Mouse (Mus musculus) thymus, postnatal 0 days (tissue): Measurements from ENCODE around the gene Vipr2. TPM values are rescaled to one million over a fixed set of nuclear protein-coding genes. Genes with fewer than 3 reads are reported as not detected.

ENCODE experiments used
- DNase-seq: peaks from one replicate; pipeline ENCODE4 v3.0.0-alpha.2; 2015; ENCODE audit warnings: low spot score
- microRNA-seq: library from miRNA; unstranded; fragments of <30 nt; microRNA quantifications from one replicate; pipeline ENCODE4, GENCODE M21; 2016; ENCODE audit warnings: borderline number of aligned reads
- polyA plus RNA-seq: library from polyadenylated mRNA; unstranded; fragments of >200 nt; fragmentation: Nextera tagmentation; extraction: Ambion mirVana; gene quantifications from 2 replicates; pipeline ENCODE4 v1.2.1, GENCODE M21; 2015

Vipr2 gene
- polyA plus RNA-seq, 1 experiment from 2014 or later, result 0.55 TPM

DNA sequence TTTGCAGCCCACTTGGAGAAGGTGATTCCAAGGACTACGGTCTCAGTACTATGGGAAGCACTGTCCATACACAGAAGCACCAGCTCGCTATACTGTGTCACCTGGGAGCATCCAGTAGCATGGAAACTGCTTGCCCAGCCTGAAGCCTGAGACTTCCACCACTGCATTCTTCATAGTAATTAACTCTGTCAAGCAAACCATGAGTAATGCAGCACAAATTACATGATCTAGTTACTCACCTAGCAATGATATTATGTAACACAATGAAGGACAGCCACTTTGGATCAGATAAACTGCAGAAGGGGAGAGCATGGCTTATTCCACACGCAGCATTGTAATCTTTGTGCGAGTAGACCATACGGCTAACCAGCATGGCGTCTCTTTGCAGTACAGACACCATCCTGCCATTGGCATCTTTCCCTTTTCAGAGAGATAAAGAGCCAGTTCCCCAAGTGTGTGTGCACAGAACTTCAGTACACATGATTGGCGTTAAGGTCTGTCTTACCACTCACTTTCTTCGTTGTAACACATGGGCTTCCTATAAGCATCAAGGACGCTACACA is 75.4 kb downstream of the Vipr2 start:
- no peak for DNase-seq

DNA sequence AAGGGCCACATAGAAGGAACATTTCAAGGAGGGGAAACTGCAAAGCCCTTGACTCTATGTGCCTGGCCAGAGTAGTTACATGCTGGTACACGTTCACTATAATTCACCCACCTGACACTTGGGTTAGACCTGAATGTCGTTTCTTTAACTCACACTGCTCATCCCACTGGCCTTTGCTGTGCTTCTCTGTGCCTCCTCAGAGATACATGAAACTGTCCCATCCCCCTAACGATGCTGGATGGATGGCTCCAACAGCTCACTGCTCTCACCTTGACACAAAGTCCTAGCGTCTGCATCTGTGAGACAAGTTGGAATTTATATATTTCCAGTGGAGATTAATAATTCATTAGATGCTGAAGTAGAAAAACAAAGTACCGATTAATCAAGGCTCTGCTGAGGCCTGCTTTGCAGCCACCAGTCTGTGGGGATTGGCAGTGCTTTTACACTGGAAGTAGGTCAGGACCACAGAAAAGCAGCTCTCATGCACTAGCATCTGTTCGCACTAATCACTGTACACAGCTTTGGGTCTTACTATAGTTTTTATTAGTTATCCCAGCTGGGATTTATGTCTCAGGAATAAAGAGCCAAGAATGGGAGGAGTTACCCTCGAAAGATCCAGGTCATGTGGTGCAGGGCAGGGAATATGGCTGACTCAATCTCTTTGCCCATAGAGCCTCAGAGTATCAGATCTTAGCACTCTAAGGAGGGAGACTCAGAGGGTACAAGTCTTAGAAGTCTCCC is 79.4 kb downstream of the Vipr2 start:
- no peak for DNase-seq

DNA sequence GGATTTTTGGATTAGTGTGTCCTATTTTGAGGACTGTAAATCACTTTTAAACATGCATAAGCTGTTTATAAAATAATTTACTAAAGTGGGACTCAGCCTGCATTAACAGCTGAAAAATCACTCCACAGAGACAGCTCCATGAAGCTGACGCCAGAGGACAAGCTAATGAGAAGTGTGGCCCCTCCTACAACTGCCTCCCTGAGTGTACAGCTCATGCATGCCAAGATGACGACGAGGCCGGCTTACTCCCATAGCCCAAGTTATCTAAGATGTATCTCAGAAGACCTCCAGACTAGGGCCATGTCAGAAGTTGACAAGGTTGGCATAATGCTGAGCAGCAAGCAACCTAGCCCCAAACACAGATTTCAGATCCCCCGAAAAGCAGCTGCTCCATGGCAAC is 81.7 kb downstream of the Vipr2 start:
- DNase-seq, result no peak

DNA sequence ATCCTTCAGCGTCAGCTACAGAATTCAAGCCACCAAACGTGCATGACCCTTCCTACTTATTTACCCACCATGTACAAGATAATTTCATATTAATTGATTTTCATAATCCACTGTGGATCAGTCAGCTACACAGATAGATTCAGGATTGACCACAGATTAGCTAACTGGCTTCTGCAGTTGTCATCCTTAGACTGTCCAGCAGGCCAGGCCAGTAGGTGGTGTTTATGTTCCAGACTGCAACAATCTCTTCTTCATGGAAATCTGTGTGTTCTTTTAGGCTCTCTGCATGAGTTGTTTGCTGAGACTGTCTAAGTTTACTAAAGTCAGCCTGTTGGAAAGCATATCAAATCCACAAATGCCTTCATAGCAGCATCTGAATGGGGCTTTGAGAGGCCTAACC is 82.2 kb downstream of the Vipr2 start:
- no peak for DNase-seq

DNA sequence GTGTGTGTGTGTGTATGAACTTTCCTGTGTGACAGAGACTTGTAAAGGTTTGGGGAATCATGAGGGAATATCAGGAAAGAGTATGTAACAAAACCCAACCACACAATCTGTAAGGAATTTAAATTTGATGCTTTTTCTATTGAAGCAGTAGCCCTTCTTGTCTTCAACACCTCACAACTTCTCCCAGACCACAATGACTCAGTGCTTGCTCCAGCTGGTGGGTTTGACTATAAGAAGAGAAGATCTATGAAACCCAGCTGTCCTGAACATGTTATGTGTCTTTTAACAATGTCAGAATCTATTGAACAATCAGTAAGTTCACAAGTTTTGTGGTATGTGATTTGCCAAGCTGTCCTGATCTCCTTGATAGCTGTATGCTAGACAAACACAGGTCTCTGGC is 87.8 kb downstream of the Vipr2 start:
- no peak for DNase-seq

DNA sequence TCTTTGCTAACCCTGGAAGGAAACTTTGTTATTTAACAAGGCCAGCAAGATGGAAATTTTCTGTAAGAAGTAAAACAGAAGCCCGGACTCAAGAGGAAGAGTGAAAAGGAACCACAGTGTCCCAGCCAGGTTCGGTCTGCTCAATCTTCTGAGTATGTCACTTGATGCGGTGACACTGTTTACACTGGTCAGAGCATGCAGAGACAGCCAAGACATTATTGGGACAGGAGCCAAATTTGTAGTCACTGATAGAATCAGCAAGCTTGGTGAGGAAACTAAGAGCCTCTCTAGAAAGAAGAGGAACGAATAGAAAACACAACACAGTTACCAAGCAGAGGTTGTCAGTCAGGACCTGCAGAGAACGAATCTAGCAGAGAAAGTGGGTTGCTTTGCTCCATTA is 92.1 kb downstream of the Vipr2 start:
- DNase-seq, result no peak

DNA sequence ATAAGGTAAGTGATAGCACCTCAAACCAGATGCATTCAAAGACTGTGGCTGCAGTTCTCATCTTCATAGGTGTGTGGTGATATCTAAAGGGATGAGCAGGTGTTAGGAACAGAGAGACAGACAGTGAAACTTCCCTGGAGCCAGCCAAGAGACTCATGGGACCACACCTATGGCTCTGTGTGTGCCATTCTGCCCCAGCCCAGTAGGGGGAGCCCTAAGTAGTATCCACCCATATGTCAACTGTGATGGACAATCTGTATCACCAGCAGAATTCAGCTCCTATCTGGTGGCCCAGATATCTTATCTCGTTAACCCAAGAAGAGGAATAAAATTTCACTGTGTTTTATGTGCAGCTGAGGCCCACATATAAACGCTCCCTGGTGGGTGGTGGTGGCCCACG is 99.4 kb downstream of the Vipr2 start:
- DNase-seq, result peak; percentile 50

DNA sequence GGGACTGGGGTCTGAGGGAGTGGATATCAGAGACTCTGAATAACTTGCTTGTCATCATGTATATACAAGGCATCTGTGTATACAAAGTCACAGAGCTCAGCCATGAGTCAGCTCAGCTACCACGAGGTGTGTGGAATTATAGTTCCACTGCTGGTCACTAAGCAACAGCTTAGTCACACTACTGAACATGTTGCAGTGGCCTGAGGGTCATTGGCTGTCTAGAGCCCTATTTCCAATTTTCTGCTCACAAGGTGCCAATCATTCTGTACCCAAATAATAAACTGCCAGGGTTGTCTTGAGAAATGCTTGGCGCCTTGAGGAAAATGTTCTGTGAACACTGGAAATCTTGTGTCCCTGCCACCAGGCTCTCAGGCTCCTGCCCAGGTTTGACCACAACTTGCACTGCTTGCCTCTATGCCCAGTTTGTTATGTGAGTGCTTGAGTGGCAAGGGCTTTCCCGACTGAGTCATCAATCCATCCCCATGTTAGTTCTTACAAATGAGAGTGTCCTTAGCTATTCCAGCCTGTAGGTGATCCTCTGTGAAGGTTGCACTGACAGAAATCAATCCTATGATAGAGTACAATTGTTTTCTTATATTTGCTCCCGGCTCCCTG is 104.0 kb downstream of the Vipr2 start:
- no peak for DNase-seq

DNA sequence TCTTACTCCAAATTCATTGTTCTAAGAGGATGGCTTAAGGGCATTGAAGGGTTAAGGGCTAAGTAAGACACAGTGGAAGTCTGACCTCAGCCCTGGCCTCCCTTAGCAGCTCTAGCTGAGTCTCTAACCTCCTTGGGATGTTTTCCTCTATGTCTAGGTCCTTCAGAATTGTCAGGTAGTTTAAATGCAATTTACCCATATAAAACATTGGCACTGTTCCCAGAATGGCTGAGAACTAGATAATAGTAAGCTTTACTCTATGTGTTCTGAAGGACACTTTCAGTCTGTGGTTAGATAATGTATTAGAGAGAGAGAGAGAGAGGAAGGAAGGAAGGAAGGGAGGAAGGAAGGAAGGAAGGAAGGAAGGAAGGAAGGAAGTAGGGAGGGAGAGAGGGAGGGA is 104.8 kb downstream of the Vipr2 start:
- no peak for DNase-seq

DNA sequence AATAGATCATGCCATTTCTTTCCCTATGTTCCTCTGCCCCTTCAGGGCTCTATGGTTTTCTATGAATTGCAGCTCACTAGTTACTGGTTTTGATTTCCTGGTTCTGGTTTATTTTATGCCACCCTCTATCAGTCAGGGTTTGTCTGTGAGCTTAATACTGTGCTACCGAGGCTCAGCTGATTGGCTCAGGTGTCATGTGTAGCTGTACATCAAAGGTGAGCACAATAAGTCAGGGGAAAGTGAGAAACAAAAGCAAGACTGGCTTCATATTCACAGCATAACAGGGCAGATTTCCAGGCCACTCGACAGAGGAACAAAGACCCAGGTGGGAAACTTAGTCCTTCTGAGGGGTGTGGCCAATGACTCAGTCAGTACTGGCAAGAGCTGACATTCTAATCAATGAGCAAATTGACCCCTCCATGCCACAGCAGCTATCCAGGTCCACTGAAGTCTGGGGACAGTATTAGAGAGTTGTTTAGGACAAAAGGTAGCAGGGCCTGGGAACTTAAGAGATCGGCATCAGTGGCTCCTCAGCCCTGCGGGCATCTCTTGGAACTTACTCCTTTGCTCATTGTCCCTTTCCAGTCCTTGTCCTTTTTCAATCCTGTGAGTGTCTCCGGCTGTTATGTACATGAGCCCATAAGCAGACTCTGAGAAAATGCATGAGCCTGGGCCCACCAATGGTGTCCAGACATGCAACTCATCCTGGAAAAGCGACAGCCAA is 105.8 kb downstream of the Vipr2 start:
- no peak for DNase-seq

DNA sequence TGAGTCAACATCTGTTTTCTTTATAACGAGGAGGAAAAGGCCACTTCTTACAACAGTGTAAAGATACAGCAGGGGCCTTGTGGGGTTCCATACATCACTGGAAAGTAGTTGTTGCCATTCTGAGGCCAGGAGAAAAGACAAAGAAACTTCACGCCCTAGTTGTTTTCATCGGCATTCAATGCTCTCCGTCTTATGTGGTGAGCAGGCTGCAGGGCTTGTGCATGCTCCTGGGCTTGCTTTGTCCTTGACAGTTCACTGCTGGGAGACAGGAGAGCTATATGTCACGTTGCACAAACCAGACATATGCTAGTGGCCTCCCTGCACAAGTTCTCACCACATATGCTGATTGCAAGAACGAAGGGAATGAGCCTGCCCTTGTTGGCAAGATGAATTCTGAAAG is 116.4 kb downstream of the Vipr2 start:
- no peak for DNase-seq

DNA sequence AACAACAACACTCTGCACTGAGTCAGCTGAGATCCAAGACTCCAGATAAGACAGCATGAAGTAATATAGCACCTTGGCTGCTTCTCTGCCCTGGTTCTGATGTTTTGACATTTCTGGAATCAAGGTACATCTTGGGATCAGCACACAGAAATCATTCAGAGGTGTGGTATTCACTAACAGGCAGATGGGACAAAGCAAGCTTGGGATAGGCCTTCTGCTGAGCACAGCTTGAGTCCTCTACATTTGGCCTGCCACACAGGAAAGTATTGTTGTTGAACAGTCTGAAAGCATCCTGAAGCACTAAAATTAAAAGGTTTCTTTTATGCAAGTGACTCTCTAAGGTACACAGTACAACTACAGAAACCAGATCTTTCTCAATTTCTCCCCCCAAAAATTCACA is 117.1 kb downstream of the Vipr2 start:
- no peak for DNase-seq

Small RNAs within 50 kb of the gene (microRNA-seq; reads per million reads assigned to microRNA genes)
- gene Gm44372, result not detected

Other genes starting within 250 kb of the Vipr2 start
- 46.2 and 48.9 TPM in 2 replicates for gene Zfp386, start 30.0 kb upstream of the Vipr2 start, polyA plus RNA-seq
- gene Wdr60, start 185.3 kb downstream of the Vipr2 start, polyA plus RNA-seq, result 6.7 and 9.5 TPM in 2 replicates
- gene Gm11027, start 197.7 kb downstream of the Vipr2 start, polyA plus RNA-seq, result not detected in 2 replicates
- gene Esyt2, start 203.5 kb downstream of the Vipr2 start, polyA plus RNA-seq, result 19.5 and 23.6 TPM in 2 replicates